Mouse (Mus musculus) bone marrow, adult 2 months (tissue): ENCODE data around the gene Gm28372.

Experiments
- CTCF ChIP-seq: fragments of 200-500 bp; IDR thresholded peaks from 2 replicates; pipeline ENCODE4 v1.5.1; 2011; ENCODE audit warnings: low read length, control low read depth; ENCODE audit not compliant: control insufficient read depth, insufficient read depth
- POLR2A ChIP-seq: fragments of 200-500 bp; IDR thresholded peaks from 2 replicates; pipeline ENCODE4 v1.6.1; 2011; ENCODE audit warnings: low read depth, mild to moderate bottlenecking, control low read depth, low read length, borderline replicate concordance; ENCODE audit not compliant: control insufficient read depth

GRCm38 (mm10) chr2:130424126-130424853, 19.3 kb downstream of the Gm28372 start, which contains the start of the genes Vps16 and Pced1a:
- peak; percentile 45 for TF ChIP-seq CTCF
- peak; percentile 67; the same call in 1 of the 2 replicates for TF ChIP-seq POLR2A
